ENCODE assay signal across 8 mouse cellular contexts in the genomic region with DNA sequence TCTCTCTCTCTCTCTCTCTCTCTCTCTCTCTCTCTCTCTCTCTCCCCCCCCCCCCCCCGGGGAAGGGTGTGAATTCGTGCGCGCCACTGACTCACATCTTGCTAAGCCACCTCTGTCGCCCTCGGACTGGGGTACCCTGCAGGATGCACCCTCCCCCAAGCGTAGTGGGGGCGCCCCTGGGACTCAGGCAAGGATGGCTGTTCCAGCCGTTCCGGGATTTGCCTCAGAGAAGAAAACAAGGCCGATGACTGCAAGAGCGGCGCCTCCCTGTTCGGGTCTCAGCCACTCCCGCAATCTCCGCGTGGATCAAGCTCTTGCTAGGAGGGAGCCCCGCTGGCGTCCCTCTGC. TPM values are rescaled to one million over a fixed set of nuclear protein-coding genes. Genes with fewer than 3 reads are reported as not detected.
DNase-seq lines count a peak whose midpoint lies in the region; ATAC-seq lines count a peak whose summit lies in the region.

No protein-coding gene starts in this region.

- H3K9ac ChIP-seq in kidney, embryonic 16.5 days (replicated peaks; ENCODE audit: low read length) = peak overlapping the region; percentile 77
- peak overlapping the region; percentile 65 for H3K9ac ChIP-seq in forebrain, embryonic 15.5 days (replicated peaks)
- H3K9ac ChIP-seq in midbrain, embryonic 12.5 days (replicated peaks) = peak overlapping the region; percentile 61
- H3K9ac ChIP-seq in stomach, embryonic 15.5 days = peak overlapping the region; percentile 29; the same call in 1 of the 2 replicates

- H3K27me3 ChIP-seq in kidney, embryonic 16.5 days (ENCODE audit: insufficient read depth, low read length) = peaks cover 58% of the 10 kb centered on the region
- H3K27me3 ChIP-seq in forebrain, embryonic 15.5 days = peaks cover 16% of the 10 kb centered on the region
- H3K27me3 ChIP-seq in midbrain, embryonic 12.5 days = peaks cover 63% of the 10 kb centered on the region
- H3K27me3 ChIP-seq in stomach, embryonic 15.5 days (replicated peaks) = peaks cover 26% of the 10 kb centered on the region; the same call in 1 of the 2 replicates

- peak; percentile 8 for ATAC-seq in kidney, embryonic 16.5 days (ENCODE audit: low FRiP score, low TSS enrichment)
- ATAC-seq in activated CD4-positive, CD25-positive, alpha-beta regulatory T cell, adult 4 months = peak; percentile 22
- ATAC-seq in forebrain, embryonic 15.5 days (replicated peaks) = peak; percentile 36
- peak; percentile 24; the same call in 1 of the 2 replicates for ATAC-seq in midbrain, embryonic 12.5 days (ENCODE audit: low FRiP score, low read depth)
- peak; percentile 13; the same call in 1 of the 2 replicates for ATAC-seq in stomach, embryonic 15.5 days (ENCODE audit: insufficient read depth, low FRiP score, low read depth)
- no peak for ATAC-seq in granulocyte monocyte progenitor cell, adult 5-6 weeks (replicated peaks; ENCODE audit: poor library complexity, severe bottlenecking)

- H3K4me3 ChIP-seq in kidney, embryonic 16.5 days (ENCODE audit: low read length) = peak overlapping the region; percentile 53
- peak overlapping the region; percentile 46 for H3K4me3 ChIP-seq in forebrain, embryonic 15.5 days
- H3K4me3 ChIP-seq in midbrain, embryonic 12.5 days = peak overlapping the region; percentile 46
- H3K4me3 ChIP-seq in stomach, embryonic 15.5 days (replicated peaks) = peak overlapping the region; percentile 45

- H3K27ac ChIP-seq in kidney, embryonic 16.5 days (ENCODE audit: low read length) = peak overlapping the region; percentile 93
- H3K27ac ChIP-seq in forebrain, embryonic 15.5 days (replicated peaks) = peak overlapping the region; percentile 50; the same call in 1 of the 2 replicates
- H3K27ac ChIP-seq in midbrain, embryonic 12.5 days (replicated peaks) = peak overlapping the region; percentile 74
- peak overlapping the region; percentile 86 for H3K27ac ChIP-seq in stomach, embryonic 15.5 days

- H3K4me1 ChIP-seq in kidney, embryonic 16.5 days (ENCODE audit: insufficient read depth, low read length) = peaks cover 39% of the 10 kb centered on the region
- peaks cover 32% of the 10 kb centered on the region for H3K4me1 ChIP-seq in forebrain, embryonic 15.5 days
- H3K4me1 ChIP-seq in midbrain, embryonic 12.5 days = peaks cover 29% of the 10 kb centered on the region
- peaks cover 8% of the 10 kb centered on the region; the same call in 1 of the 2 replicates for H3K4me1 ChIP-seq in stomach, embryonic 15.5 days

- no peaks in the 10 kb centered on the region for H3K36me3 ChIP-seq in kidney, embryonic 16.5 days (ENCODE audit: insufficient read depth, low read length)
- H3K36me3 ChIP-seq in forebrain, embryonic 15.5 days = no peaks in the 10 kb centered on the region
- H3K36me3 ChIP-seq in midbrain, embryonic 12.5 days = no peaks in the 10 kb centered on the region
- no peaks in the 10 kb centered on the region for H3K36me3 ChIP-seq in stomach, embryonic 15.5 days

- peak overlapping the region; percentile 68 for H3K4me2 ChIP-seq in kidney, embryonic 16.5 days (replicated peaks; ENCODE audit: low read depth, low read length)
- H3K4me2 ChIP-seq in forebrain, embryonic 15.5 days (replicated peaks) = peak overlapping the region; percentile 56
- H3K4me2 ChIP-seq in midbrain, embryonic 12.5 days (replicated peaks) = peak overlapping the region; percentile 61
- H3K4me2 ChIP-seq in stomach, embryonic 15.5 days = peak overlapping the region; percentile 60

- 3% methylated on average over 14 of the region's 19 CpGs for WGBS in kidney, embryonic 16.5 days
- WGBS in forebrain, embryonic 15.5 days = 9% methylated on average over 14 of the region's 19 CpGs
- 13% methylated on average over 17 of the region's 19 CpGs for WGBS in midbrain, embryonic 12.5 days
- 3% methylated on average over 17 of the region's 19 CpGs for WGBS in stomach, embryonic 15.5 days

- DNase-seq in kidney, adult 18-20 months = no peak
- DNase-seq in kidney, postnatal 14 days = peak; percentile 36

- H3K9me3 ChIP-seq in kidney, embryonic 16.5 days (ENCODE audit: low read length) = no peaks in the 10 kb centered on the region
- H3K9me3 ChIP-seq in forebrain, embryonic 15.5 days = no peaks in the 10 kb centered on the region
- H3K9me3 ChIP-seq in midbrain, embryonic 12.5 days = no peaks in the 10 kb centered on the region
- no peaks in the 10 kb centered on the region for H3K9me3 ChIP-seq in stomach, embryonic 15.5 days

RNA-seq across cellular contexts. Expression of gene Bcor, which starts 0.6 kb away (rescaled TPM):
- polyA plus RNA-seq in kidney, embryonic 16.5 days (2015; fragmentation: Nextera tagmentation; extraction: Ambion mirVana) = 16.7 and 19.9 TPM in 2 replicates
- polyA plus RNA-seq in activated CD4-positive, CD25-positive, alpha-beta regulatory T cell, adult 4 months (2017; shearing (Covaris generic)) = 10 to 100 TPM; 21.6 to 23.6 TPM
- 18.6 and 18.8 TPM in 2 replicates for polyA plus RNA-seq in forebrain, embryonic 15.5 days (2015; fragmentation: Nextera tagmentation; extraction: Ambion mirVana)
- polyA plus RNA-seq in midbrain, embryonic 12.5 days (2016; fragmentation: Nextera tagmentation; extraction: Ambion mirVana) = 26.3 and 31.2 TPM in 2 replicates
- 13.1 and 14.0 TPM in 2 replicates for polyA plus RNA-seq in stomach, embryonic 15.5 days (2015; fragmentation: Nextera tagmentation; extraction: Ambion mirVana)
- 36.0 and 55.0 TPM in 2 replicates for total RNA-seq in granulocyte monocyte progenitor cell, adult 5-6 weeks (2014; fragmentation: Nextera tagmentation)
- total RNA-seq in granulocyte monocyte progenitor cell, adult 5-6 weeks (2017) = 30.6 and 32.7 TPM in 2 replicates
